Mouse (Mus musculus): Measurements from ENCODE around the gene Pygm.
A peak's percentile ranks its signal among the peaks of the same experiment; 100 is the strongest.

The Pygm gene

DNA sequence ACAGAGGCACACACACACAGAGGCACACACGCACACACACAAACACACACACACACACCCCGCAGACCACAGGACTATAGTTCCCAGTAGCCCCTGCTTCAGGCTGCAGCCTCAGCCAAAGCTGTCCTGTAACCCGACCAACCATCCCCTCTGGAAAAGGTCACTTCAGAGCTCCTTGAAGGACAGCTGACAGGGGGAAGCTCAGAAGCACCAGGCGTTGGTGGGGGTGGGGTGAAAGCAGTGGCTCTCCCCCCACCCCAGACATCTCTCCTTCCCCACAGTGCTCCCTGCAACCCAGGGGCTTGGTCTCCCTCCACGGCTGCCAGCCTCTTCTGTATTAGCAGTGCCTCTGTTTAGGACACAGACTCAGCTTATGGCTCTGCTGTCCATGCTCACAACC lies 729 bp upstream of the Pygm start:
- no peak for DNase-seq (ENCODE audit: low read depth in 1 of 2, low spot score in 2 of 2)

DNA sequence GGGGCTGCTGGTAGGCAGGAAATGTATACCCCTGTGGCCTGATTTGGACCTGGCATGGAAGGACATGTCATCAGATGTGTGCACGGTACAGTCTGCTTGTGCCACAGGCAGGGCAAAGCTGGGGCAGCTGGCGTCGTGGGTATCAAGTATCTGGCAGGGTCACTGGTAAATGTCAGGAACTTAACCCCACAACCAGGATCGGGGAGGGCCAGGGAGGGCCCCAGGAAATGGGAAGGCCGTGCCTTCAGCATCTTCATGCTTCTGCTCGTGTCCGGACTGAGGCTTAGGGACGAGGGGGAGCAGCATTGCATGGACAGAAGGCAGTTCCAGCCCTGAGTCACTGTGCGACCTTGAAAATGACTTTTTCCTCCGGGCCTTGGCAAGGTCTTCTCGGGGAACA lies 755 bp downstream of the Pygm start:
- DNase-seq (ENCODE audit: low read depth in 1 of 2, low spot score in 2 of 2) = no peak

DNA sequence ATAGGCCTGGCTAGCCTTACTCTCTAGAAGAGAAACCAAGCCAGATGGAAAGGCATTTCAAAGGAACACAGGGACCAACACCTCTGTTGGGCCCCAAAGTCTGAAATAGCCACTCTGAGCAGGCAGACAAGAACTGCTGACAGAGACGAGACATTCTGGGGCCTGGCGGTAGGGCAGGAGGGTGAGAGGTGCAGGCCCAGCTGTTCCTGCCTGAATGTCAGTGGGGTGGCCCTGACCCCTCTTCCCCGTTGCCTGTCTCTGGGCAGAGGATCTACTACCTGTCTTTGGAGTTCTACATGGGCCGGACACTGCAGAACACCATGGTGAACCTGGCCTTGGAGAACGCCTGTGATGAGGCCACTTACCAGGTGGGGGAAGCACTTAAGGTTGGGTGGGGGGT lies 1.2 kb downstream of the Pygm start:
- no peak for DNase-seq (ENCODE audit: low read depth in 1 of 2, low spot score in 2 of 2)

DNA sequence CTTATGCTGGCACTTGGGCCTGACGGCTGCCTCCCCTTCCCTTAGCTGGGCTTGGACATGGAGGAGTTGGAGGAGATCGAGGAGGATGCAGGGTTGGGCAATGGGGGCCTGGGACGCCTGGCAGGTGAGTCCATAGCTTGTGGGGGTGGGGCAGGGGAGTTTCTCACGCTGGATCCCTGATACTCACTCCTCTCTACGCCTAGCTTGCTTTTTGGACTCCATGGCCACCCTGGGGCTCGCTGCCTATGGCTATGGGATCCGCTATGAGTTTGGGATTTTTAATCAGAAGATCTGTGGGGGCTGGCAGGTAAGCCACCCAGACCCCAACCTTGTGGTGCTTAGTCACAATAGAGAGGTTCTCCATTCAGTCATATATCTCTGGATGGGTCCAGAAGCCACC lies 1.6 kb downstream of the Pygm start:
- no peak for DNase-seq (ENCODE audit: low read depth in 1 of 2, low spot score in 2 of 2)

DNA sequence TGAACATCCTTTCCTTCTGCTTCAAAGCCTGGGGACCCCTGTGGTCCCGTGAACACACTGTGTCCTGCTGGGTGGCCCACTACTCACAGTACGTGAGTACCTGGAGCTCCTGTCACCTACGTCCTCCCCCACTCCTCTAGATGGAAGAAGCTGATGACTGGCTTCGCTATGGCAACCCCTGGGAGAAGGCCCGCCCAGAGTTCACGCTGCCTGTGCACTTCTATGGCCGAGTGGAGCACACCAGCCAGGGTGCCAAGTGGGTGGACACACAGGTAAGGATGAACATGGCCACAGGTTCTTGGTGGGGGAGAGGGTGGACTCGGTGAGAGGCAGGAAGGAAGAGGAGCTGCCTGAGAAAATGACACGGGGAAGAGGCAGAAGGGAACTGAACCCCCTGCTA lies 2.0 kb downstream of the Pygm start:
- no peak for DNase-seq (ENCODE audit: low read depth in 1 of 2, low spot score in 2 of 2)

DNA sequence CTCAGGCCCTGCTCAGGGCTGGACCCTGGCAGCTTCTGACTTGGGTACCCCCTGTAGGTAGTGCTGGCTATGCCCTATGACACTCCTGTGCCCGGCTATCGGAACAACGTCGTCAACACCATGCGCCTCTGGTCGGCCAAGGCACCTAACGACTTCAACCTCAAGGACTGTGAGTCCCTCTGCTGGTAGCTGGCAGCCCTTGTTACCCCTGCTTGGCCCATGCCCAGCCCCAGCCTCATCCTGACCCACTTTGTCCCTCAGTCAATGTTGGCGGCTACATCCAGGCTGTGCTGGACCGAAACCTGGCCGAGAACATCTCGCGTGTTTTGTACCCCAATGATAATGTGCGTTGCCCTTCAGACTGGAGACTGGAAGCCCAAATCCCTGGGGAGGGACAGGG lies 3.8 kb downstream of the Pygm start:
- DNase-seq (ENCODE audit: low read depth in 1 of 2, low spot score in 2 of 2) = no peak

DNA sequence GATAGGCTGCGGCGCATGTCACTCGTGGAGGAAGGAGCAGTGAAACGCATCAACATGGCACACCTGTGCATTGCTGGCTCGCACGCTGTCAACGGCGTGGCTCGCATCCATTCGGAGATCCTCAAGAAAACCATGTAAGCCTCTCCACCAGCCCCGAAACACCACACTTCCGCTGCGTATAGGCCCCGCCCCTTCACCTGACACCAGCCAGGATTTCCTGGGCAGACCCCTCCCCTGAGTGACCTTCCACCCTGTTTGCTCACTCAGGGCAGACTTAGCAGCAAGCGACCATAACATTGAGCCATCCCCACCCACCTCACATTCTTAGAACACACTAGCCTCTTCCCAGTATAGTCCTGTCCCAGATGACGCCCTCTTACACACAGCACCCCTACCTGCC lies 5.6 kb downstream of the Pygm start:
- DNase-seq (ENCODE audit: low read depth in 1 of 2, low spot score in 2 of 2) = no peak

DNA sequence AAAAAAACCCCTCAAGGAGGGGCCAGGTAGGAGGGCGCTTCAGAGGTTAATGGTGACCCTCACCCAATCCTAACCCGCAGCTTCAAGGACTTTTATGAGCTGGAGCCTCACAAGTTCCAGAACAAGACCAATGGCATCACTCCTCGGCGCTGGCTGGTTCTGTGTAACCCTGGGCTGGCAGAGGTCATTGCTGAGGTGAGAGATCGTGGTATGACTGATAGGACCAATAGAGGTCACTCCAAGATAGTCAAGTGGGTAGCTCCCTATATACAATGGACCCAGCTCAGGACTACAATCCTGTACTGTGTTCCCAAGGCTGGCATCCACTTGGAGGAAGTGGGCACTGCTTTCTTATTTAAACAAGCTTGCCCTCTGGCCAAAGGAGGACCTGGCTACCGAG lies 6.1 kb downstream of the Pygm start:
- no peak for DNase-seq (ENCODE audit: low read depth in 1 of 2, low spot score in 2 of 2)

DNA sequence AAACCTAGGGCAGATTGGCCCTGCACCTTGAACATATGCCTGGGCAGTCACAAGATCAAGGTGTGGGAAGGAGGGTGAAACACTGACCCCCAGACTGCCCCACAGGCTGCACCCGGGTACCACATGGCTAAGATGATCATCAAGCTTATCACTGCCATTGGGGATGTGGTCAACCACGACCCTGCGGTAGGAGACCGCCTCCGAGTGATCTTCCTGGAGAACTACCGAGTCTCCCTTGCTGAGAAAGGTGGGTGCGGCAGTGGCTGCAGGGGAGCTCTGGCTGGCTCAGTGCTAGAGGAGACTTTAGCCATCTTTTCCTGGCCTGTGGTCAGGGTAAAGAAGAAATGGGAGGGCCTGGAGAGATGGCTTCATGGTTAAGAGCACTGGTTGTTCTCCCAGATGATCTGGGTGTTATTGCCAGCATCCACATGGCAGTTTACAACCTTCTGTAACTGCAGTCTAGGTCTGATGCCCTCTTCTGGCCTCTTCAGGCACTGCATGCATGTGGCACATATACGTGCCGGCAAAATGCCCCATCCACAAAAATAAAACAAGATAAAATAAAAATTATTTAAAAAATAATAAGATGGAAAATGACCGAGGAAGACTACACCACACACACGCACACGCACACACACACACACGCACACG lies 8.7 kb downstream of the Pygm start:
- DNase-seq (ENCODE audit: low read depth in 1 of 2, low spot score in 2 of 2) = no peak

DNA sequence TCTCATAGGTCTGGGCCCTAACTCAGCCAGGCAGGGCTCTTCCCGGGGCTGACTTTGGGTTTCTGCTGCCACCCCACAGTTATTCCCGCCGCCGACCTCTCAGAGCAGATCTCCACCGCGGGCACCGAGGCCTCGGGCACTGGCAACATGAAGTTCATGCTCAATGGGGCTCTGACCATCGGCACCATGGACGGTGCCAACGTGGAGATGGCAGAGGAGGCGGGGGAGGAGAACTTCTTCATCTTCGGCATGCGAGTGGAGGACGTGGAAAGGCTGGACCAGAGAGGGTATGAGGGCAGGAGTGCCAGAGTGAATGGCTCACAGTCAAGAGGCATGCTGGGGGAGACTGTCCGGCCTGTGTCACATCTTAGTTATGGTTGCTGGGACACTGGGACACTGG lies 9.4 kb downstream of the Pygm start:
- no peak for DNase-seq (ENCODE audit: low read depth in 1 of 2, low spot score in 2 of 2)

DNA sequence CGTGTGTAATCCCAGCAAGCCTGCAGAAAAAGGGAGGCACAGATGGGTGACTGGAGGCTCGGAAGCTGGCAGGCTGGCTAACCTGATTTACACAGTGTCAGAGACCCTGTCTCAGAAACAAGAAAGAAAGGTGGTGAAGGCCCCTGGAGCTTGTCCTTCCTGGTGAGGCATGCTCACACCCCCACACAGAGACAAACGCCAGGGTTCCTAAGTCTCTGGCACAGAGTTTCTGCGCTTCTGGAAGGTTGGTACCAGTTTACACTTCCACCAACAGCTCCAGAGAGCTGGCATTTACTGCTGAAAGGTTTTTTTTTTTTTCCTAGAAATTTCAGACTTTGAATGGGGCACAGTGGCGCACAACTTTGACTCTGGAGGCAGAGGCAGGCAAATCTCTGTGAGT lies 12.0 kb downstream of the Pygm start:
- DNase-seq (ENCODE audit: low read depth in 1 of 2, low spot score in 2 of 2) = no peak

DNA sequence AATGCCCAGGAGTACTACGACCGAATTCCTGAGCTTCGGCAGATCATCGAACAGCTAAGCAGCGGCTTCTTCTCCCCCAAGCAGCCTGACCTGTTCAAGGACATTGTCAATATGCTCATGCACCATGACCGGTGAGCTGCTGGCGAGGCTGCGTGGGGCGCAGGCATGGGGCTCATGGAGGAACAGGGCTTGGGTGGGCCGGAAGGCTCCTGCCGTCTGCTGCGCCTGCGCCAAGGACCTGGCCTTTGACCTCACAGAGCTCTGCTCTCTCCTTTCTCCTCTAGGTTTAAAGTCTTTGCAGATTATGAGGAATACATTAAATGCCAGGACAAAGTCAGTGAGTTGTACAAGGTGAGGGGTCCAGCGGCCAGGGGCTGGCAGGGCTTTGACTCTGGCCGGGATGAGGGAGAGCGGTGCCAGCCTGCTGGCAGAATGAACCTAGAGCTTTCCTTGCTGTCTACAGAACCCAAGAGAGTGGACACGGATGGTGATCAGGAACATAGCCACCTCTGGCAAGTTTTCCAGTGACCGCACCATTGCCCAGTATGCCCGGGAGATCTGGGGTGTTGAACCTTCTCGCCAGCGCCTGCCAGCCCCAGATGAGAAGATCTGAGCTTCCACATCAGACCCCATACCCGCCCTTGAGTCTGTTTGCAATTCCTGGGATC lies 13.5 kb downstream of the Pygm start:
- no peak for DNase-seq (ENCODE audit: low read depth in 1 of 2, low spot score in 2 of 2)

DNA sequence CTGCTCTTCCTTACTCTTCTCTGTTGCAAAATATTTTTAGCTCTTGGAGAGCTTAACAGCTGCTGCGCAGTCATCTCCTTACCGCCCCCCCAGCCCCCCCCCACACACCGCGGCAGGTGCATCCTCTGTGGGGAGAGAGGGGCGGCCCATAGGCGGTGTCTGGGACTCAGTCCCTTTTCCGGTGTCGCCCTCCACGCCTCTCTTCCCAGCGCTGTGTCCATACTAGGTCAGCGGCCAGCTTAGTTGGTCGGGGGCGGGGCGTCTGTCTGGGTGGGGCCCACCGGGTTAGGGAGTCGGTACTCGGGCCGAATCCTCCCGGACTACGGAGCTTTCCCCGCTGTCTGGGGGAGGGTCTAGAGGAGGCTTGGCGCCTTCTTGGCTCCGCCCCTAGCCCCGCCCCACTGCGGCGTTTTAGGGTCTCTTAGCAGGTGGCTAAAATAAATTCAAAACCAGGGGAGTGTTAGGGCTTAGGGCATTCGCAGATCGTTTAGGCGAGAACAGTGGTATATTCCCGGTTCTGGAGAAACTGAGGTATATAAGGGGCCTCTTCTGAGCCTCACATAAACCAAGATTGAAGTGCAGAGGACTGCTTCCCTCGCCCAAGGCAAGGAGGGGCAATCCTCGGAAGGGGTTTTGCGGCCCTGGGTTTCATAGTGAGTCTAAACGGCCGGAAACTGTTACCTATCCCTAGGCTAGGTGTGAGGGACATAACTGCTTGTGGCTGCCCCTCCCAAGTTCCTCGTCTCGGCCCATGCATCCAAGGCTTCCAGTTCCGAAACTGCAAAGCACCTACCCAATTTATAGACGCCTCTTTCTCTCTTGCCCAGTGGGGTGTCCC lies 14.5 kb downstream of the Pygm start:
- no peak for DNase-seq (ENCODE audit: low read depth in 1 of 2, low spot score in 2 of 2)

DNA sequence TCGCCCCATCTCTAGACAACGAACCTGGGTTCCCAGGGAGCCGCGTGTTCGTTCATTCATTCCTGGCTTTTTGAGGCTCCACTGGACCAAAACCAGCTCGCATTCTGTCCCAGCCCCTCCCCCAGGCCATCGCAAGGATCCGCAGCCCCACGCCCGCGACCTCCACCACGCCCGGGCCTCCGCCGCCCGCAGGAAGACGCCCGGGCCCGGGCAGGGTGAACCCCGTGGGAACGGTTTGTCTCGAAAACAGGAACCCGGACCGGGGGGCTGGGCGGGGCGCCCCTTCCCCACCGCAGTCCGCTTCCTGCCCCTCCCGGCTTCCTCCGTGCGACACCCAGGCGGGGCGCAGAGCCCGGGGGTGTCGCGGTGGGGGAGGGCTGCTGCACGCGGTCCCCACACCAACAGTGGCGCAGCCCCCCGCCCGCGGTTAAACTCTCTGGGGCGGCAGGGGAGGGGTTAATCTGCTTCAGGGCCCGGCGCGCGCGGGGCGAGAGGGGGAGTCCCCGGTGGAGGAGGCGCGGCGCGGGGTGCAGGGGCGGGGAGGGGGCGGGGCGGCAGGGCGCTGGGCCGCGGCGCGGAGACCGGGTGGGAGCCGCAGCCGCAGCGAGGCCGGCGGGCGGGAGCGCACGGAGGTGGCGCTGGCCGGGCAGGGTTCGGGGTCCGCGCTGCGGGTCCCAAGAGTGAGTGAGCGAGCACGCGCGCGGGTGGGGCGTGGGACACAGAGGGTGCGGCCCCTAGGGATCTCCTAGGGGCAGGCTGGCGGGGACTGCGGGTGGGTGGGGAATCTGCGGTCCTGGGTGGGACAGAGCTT lies 15.3 kb downstream of the Pygm start, which contains the start of gene Rasgrp2:
Gene Rasgrp2 (plus strand): TSS at position 56 of the 811 bp plus-strand sequence.
- peak; percentile 34 to 72 for DNase-seq (ENCODE audit: low read depth in 1 of 2, low spot score in 2 of 2)

DNA sequence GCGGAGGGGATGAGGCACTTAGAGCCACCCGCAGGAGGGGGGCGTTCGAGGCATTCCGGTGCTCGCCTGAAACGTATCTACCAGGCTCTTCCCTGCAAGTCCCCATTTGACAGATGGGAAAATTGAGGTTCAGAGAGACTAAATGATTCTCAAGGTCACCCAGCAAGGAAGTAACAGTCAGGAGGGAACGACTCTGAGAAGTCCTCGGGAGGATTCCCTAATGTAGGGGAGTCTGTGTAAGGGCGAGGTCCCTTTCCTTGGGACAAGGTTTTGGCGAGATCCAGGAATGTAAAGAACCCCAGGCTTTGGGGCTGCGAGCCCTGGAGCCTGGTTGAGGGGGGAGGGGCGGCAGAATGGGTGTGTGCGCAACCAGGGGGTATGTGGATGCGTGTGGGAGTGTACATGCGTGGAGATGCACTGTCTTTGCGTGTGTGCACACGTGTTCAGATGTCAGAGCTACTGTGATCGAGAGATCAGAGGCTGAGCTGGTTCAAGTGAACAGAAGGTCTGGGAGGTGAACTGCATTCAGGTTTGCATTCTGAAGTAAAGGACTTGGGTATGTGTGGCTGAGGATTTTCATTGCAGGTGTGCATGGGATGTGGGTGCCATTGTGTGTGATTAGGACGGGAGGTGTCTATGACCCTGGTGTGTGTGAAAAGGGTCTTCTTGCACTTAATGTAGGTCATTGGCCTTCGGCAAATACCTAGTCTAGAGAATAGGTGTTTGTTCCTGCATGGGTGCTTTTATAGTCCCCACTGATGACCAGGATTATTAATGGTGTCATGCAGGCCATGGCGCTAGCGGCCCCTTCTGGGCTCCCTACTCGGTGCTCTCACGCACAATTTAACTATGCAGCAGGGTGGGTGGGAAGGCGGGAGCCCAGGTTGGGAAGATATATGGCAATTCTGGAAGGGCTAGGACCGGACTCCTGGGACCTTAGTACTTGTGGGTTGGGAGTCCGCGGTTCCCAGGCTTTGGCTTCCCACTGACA lies 16.2 kb downstream of the Pygm start:
- peak in 1 of 2 experiments; percentile 22 for DNase-seq (ENCODE audit: low read depth in 1 of 2, low spot score in 2 of 2)

DNA sequence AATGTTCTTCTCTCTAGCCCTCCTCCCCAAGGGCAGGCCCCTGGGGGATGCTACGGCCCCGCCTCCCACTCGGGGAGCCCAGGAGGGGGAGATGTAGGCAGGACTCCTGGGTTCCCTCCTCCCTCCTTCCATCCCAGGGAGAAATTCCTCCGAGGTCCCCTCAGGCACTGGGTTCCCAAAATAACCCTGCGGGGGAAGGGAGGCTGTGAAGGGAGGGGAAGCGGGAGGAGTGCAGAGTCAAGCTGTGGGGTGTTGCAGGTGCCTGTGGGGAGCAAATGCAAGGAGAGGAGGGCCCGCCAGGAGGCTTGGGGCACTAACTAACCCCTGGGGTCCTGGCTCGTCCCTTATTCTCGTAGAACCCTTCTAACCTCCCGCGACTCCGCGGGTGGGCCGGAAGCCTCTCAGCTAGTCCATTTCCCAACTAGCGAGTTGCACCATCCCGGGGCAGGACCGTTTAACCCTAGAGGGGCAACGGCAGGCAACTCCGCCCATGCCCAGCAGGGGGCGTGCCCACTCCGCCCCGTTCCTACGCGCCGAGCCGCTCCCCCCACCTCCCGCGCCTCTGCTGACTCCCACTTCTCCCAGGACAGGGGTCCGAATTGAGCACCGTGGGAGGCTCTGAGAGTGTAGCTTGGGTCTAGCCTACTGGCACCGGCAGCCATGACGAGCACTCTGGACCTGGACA lies 17.1 kb downstream of the Pygm start:
- peak; percentile 83 to 88 for DNase-seq (ENCODE audit: low read depth in 1 of 2, low spot score in 2 of 2)

DNA sequence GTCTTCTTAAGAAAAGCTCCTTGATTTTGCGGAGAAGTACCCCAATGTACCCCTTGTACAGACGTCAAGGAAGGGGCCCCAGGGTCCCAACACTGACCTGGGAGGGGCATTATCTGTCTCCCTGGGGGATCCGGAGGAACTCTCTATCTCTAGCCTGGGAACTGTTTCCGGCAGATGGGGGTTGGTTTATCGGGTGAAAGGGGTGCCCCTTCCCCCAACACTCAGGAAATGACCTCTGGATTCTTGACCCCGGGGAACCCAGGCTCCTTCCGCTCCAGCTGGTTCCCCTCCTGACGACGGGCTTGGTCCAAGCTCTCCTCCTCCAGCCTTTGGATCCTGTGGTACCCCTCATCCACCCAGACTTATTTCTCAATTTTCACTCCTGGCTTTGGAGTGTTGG lies 17.8 kb downstream of the Pygm start:
- no peak for DNase-seq (ENCODE audit: low read depth in 1 of 2, low spot score in 2 of 2)

DNA sequence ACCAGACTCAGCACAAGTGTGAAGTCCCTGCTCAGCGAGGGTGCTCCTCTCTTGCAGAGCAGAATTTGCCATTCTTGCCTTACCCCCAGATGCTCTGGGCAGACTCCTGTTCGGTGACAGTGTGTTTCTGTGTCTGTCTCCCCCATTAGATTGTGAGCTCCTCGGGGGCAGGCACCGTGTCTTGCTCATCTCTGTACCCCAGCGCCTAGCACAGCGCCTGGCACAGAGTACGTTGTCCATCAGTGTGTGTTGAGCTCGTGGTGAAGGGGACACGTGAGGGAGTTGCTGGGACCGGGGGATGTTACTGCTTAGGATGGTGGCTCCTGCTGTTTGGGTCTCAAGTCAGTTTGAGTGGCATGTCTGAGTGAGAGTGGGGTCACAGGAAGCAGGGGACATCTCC lies 19.7 kb downstream of the Pygm start:
- DNase-seq (ENCODE audit: low read depth in 1 of 2, low spot score in 2 of 2) = no peak

DNA sequence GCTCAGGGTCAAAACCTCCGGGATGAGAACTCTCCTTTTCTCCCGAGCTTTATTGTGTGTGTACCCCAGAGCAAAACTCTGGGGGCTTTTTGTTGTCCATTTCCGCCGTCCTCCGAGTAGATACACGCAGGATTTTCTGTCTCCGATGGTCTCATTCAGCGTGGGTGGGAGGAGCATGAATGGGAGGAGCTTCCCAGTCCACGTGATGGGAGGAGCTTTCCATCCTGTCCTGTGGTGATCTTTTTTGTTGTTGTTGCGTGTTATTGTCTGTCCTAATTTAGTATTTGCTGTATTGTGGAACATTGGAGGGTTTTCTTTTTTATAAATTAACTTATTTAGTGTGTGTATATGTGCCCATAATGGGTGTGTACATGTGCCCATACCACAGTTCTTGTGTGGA lies 21.2 kb downstream of the Pygm start:
- DNase-seq (ENCODE audit: low read depth in 1 of 2, low spot score in 2 of 2) = no peak

DNA sequence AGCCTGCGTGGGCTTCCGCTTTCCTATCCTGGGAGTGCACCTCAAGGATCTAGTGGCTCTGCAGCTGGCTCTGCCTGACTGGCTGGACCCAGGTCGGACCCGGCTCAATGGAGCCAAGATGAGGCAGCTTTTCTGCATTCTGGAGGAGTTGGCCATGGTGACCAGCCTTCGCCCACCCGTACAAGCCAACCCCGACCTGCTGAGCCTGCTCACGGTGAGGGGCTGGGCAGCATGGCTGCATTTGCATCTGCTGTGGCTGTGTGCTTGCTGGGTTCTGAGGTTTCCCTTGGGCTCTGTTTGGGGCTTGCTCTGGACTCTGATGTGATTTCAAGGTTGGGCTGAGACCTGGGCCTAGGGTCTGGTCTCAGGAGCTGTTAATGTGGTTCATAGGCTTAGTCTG lies 22.9 kb downstream of the Pygm start:
- DNase-seq (ENCODE audit: low read depth in 1 of 2, low spot score in 2 of 2) = no peak
